Mouse (Mus musculus): ENCODE measurements around the gene Ksr1.

DNA sequence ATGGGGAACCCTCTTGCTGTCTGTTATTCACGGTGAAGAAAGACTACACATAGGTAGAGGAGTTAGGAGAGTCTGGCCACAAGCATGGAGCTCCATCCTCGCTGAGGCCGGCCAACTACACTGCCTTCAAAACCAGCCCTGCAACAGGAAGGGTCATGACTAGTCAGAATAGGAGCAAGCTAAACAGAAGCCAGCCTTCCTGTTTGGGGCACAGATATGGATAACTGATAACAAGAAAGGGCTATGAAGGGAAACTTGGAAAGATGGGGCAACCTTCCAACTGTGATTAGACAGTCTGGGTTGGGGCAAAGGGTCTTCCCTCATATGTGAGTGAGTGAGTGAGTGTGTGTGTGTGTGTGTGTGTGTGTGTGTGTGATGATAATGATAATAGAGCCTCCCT lies 71.6 kb downstream of the Ksr1 start:
- no peak for TF ChIP-seq CTCF (IDR thresholded peaks at IDR 0.05; ENCODE audit: extremely low read depth, insufficient read depth, insufficient read length, insufficient replicate concordance)
- no peak for TF ChIP-seq POLR2A (IDR thresholded peaks at IDR 0.05; ENCODE audit: low read depth, low read length)
